Mouse (Mus musculus) spleen, adult 2 months (tissue): ENCODE results near the gene Hyal2.

Experiments
- CTCF ChIP-seq: fragments of 200-500 bp; IDR thresholded peaks from 2 replicates; pipeline ENCODE4 v1.5.1; 2011; ENCODE audit warnings: mild to moderate bottlenecking, inconsistent platforms; ENCODE audit not compliant: insufficient read depth, insufficient read length, insufficient replicate concordance; ENCODE audit errors: extremely low read depth
- POLR2A ChIP-seq: fragments of 200-500 bp; IDR thresholded peaks from 2 replicates; pipeline ENCODE4 v1.6.1; 2011; ENCODE audit warnings: low read depth, low read length, inconsistent platforms

DNA sequence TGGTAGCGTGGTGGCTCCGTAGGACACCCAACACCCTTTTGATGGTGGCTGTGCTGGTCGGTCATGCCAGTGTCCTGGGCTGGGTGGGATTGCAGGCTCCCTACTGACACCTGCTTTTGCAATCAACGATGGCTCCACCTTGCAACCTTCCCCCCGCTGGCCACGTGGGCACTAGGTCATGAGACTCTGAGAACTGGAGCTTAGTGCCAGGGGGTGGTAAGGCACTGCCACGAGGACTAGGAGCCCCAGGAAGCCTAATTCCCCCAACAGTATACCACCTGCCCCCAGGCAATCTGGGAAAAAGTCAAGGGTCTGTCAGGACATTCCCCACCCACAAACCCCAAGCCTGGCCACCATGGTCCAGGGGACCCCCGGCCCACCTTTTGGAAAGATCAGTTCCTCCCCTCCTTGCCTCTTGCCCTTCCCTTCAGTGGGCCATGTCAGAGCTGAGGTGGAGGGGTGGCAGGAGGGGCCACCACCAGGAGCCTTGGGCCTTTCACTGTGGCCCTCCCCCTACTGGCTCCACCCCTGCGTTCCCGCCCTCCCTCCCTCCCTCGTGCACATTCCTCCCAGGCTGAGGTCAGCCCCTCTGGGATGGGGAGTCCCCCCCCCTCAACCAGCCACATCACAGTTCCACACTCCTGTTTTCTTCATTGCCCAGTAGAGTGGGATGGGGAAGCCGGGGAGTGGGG is 41.1 kb downstream of the Hyal2 start, which contains the start of gene Sema3b:
- TF ChIP-seq CTCF (no peak), POLR2A (no peak)
